Mouse (Mus musculus) inflammation-experienced regulatory T-cells, adult 6 months (primary cell): ENCODE data around the gene Itgb7. TPM values are rescaled to one million over a fixed set of nuclear protein-coding genes. Genes with fewer than 3 reads are reported as not detected.

ENCODE experiments used
- ATAC-seq: one replicate; pipeline ENCODE4 v1.8.0; 2017
- polyA plus RNA-seq, 3 experiments: library from polyadenylated mRNA; unstranded; fragments of 100-300 nt; shearing (Covaris generic); gene quantifications; one replicate each; pipeline ENCODE4 v1.2.1; 2017

The Itgb7 gene
- polyA plus RNA-seq = 100 to 1,000 TPM; 364 to 513 (median 397) TPM

- peak; percentile 78 for ATAC-seq
These were observed at the start of gene Itgb7 for GRCm38 (mm10) chr15:102231748-102232147. Gene Itgb7 (minus strand): TSS chr15:102231944.

GRCm38 (mm10) chr15:102280623-102281022, 48.9 kb upstream of the Itgb7 start:
- ATAC-seq = no peak

DNA sequence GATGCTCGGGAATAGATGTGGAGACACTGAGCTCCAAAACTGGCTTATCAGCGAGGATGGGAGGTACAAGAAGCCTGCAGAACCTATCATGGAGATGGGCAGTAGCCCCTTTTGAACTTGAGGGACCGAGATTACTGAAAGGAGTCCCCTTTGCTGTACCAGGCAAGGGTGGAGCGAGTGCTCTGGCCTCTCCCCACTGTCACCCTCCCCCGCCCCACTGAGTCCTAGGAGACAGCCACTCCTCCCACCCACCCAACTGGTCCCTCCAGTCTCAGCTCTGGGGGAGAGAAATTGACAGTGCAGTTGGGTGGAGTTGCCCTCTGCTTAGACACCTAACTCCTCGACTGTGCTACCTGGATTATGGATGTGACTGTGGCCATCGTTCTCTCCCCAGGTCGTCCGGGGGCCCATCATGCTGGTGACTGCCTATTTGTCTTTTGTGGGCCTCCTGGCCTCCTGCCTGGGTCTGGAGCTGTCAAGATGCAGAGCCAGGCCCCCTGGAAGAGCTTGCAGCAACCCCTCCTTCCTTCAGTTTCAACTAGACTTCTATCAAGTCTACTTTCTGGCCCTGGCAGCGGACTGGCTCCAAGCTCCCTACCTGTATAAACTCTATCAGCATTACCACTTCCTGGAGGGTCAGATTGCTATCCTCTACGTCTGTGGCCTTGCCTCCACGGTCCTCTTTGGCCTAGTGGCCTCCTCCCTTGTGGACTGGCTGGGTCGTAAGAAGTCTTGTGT, 48.2 kb upstream of the Itgb7 start:
- peak; percentile 3 for ATAC-seq

GRCm38 (mm10) chr15:102279092-102279782, 47.5 kb upstream of the Itgb7 start, which contains the start of gene Mfsd5:
Gene Mfsd5 (plus strand): TSS chr15:102279454.
- ATAC-seq = peak; percentile 98

DNA sequence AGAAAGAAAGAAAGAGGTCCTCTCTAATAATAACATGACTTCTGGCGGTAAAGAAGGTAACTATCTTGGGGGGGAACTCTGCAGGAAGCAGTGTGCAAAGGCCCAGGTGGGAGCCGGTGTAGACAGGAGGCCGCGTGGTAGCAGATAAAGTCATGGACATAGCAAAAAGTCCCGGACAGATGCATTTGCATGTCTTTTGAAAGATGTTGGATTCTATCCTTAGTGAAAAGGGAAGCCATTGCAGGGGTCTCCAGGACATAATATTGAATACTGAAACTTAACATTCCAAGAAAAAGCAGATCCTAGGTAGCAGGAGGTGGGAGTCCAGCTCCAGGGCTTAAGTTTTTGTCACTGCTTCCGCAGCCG, 47.0 kb upstream of the Itgb7 start:
- no peak for ATAC-seq

GRCm38 (mm10) chr15:102273982-102274716, 42.4 kb upstream of the Itgb7 start:
- no peak for ATAC-seq

DNA sequence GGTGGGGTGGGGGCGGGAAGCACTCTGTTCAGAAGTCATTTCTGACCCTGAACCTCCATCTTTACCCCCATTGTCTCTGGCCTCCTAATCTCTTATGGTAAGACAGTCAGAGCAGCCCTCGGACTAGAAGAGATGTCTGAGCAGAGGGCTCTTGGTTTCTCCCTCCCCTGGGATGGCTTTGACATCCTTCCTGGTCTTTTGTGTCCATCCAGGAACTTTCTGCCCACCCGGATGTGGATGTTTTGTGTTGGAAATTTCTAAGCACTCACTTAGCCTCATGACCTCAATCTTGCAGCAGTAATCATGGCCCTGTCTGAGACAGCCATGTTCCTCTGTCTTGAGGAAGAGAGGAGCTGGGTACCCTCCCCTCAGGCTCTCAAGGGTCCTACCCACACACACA, 39.7 kb upstream of the Itgb7 start:
- no peak for ATAC-seq

DNA sequence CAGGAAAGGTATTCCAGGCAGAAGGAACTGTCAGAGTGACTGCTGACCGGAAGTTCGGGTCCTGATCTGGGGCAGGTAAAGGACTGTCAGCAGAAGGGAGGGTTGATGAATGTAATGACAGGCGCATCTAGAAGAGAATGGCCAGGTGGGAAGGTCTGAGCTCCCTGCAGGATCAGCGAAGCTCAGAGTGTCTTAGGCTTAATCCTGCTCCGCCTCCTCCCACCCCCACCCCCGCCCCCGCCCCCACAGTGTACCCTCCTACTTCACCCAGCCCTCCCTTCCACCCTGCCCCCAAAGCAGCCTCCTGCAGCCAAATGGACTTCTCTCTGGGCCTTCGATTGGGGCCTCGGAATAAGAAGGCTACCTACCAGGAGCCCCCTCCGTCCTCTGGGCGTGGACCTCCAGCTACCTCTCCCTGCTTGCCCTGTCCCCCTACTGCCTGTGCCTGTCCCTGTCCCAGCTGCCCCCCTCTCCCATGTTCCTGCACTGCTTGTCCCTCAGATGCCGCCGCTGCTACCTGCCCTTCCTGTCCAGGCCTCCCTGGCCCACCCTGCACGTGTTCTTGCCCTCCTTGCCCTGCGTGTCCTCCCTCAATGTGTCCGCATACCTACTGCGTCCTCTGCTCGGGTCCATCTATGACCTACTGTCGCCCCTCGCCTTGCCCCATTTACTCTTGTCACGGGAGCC, 38.7 kb upstream of the Itgb7 start, which contains the start of gene Gm9918:
TSS of gene Gm9918 (plus strand) at position 290 of the 687 bp plus-strand sequence.
- ATAC-seq = no peak

DNA sequence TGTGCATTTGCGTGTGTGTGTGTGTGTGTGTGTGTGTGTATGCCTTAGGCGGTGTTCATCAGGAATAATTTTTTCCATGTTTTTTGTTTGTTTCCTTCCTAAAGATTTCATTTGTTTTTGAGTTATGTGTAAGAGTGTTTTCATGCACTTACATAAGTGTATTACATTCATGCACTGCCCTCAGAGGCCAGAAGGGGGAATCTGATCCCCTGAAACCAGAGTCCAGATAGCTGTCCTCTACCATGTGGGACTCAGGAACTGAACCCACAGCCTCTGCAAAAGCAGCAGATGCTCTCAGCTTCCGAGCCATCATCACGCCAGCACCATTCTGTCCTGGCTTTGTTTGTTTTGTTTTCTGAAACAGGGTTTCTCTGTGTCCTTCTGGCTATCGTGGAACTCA, 33.8 kb upstream of the Itgb7 start:
- ATAC-seq = no peak

GRCm38 (mm10) chr15:102263037-102263436, 31.3 kb upstream of the Itgb7 start:
- peak; percentile 94 for ATAC-seq

- ATAC-seq = no peak
These were observed 30.8 kb upstream of the Itgb7 start for GRCm38 (mm10) chr15:102262582-102262981.

GRCm38 (mm10) chr15:102258581-102259253, 27.0 kb upstream of the Itgb7 start:
- no peak for ATAC-seq

DNA sequence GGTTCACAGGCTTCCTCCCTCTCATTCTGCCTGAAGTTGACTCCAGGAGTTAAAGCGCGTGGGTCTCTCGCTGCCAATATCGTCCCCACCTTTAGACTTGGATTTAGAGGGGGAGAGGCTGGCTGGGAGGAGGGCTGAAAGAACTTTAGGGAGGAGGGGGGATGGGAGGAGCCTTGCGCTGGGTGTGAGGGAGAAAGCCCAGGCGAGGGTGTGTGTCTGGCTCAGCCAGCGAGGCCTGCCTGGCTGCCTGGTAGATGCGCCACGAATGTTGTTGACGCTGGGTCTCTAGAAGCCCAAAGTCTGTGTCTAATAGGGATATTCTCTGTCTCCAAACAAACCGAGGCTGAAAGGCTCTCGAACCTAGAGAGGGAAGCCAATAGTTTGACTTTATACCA, 26.3 kb upstream of the Itgb7 start:
- ATAC-seq = no peak

DNA sequence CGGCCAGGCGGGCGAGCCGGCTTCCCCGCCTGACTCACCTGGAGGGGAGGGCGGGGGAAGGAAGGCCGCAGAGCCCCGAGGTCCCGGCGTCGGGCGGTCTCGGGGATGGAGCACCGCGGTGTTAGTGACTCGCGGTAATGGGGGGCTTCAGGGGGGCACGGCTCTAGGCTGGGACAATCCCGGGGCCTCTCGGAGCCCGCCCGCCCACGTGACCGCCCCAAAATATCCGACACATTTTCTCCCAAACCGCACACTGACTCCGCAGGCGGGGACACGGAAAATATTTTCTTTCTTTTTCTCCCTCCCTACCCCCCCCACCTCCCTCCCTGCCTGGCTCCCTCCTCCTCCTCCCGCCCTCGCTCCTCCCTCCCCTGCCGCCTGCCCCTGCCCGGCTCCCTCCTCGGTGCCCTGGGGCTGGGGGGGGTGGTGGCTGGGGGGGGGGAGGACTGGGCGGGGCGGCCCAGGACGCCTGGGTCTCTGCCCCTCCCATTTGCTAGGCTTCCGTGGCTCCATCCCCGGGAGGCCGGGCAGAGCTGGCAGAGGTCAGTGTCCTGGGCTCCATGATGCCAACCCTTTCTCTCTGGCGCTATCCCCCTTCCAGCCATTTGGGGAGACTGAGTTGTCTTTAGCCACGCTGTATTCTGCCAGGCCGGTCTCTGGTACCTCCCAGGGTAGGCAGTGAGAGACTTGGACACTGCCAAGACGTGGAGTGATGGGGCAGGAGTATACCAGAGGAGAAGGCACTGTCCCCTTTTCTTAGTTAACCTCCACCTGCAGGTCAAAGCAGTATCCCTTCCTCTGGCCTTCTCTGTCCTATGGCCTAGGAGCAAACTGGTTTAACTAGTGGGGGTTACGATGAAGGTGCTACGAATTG, 25.7 kb upstream of the Itgb7 start, which contains the start of gene Rarg:
TSS of gene Rarg (minus strand) at position 316 of the 874 bp plus-strand sequence.
- ATAC-seq = peak; percentile 47

- ATAC-seq = no peak
These were observed 24.9 kb upstream of the Itgb7 start for GRCm38 (mm10) chr15:102256431-102257201.

DNA sequence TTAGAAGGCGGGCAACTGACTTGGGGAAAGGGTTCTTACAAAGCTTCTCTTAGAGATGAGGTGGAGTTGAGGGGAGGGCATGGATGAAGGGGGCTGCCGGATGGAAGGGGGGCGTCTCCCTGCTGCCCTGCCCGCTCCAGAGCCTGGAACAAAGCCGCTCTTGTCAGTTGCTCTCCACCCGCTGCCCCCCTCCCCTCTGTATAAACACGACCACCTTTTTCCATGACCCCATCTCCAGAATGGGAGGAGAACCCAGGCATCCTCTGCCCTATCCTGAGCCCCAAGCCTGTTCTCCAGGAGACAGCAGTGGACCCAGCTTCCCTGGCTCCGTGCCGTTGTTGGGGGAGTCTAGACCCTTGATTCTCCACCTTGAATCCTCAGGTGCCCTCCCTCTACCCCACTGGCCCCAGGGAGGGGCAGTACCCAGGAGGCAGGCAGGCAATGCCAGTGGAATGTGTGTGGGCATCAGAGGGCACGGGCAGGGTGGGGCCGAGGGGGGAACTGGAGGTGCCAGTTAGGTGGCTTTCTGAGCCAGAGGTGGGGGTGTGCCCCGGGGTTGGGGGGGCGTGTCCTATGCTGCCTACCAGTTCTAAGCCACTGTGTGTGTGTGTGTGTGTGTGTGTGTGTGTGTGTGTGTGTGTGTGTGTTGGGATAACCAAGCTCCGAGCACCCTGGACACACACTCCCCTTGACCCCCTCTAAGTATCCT, 24.0 kb upstream of the Itgb7 start:
- no peak for ATAC-seq

- ATAC-seq = no peak
These were observed 18.8 kb upstream of the Itgb7 start for GRCm38 (mm10) chr15:102250521-102250920.

DNA sequence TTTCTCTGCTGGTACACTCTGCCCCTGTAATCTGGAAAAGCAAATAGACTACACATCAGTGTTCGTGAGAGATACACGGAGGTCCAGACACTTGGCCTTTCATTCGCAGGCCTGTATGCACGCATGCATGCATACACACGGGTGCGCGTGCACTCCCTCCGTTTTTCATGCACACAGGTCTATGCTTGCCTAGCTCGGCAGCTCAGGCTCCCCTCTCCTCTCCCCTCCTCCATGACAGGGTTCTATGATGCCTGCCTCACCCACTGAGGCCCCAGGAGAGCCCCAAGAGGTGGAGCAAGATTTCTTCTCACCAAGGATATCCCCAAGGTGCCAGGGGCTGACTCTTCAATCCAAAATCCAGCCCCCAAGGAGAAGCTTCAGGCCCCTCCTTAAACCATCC, 18.2 kb upstream of the Itgb7 start:
- ATAC-seq = no peak

- ATAC-seq = no peak
These were observed 17.5 kb upstream of the Itgb7 start for GRCm38 (mm10) chr15:102249251-102249691.
